Mouse (Mus musculus) left cerebral cortex, postnatal 10 days (tissue): ENCODE results near the gene Umod. TPM values are rescaled to one million over a fixed set of nuclear protein-coding genes. Genes with fewer than 3 reads are reported as not detected.

Experiments used
- DNase-seq, 2 experiments: peaks; one replicate each; pipeline ENCODE4 v3.0.0; 2021 to 2022; ENCODE audit warnings: low spot score in 2 of 2, mixed read lengths in 1 of 2; ENCODE audit errors: extremely low spot score in 1 of 2
- intact Hi-C: fragments of 180-260 bp; cut with DNase I; formaldehyde crosslinking; loops from one replicate; pipeline ENCODE4 v1.15.1; 2025
- total RNA-seq, 2 experiments: library from RNA; stranded (reverse); gene quantifications; 2 replicates each; pipeline ENCODE4 v1.2.3; 2021

Umod gene
- total RNA-seq: not detected

DNA sequence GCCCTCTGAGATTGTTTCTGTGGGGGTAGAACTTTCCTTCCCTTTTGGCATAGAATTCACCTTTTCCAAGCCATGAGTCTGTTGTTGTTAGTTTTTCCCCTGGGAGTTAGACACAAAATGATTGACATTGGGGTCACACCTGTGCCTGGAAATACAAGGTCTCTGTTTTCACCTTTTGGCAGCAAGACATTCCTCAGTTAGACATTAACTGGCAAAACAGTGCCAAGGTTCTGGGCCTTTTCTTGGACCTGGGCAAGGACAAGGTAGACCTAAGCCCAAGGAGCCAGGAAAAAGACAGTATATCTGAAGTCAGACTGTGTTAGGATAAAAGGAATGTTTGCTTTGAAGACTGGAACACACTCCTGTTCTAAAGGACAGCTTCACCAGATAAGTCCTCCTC is at the start of gene Umod:
Gene Umod, minus strand, starts transcription at position 27 of the 400 bp plus-strand sequence.
- intact Hi-C loops: no loop called here
- DNase-seq: no peak

DNA sequence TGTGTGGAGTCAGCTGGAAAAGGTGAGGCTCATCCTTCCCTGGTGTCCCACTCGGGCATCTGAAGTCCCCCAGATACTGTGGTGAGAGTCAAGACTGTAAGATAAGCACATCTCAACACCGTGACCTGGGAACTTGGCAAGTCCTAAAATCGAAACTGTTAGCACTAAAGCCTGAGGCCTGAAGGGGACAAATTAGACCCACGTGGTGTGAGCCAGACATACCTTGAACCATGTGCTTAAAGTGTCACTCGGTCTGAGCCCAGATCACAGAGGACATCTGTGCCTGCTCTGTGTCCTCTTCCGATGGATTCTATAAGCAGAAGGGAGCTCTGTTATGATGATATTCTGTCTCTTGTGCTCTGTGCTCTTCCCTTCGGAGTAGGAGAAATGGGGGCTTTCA is 49.5 kb upstream of the Umod start:
- intact Hi-C loops: no loop called here
- no peak for DNase-seq

DNA sequence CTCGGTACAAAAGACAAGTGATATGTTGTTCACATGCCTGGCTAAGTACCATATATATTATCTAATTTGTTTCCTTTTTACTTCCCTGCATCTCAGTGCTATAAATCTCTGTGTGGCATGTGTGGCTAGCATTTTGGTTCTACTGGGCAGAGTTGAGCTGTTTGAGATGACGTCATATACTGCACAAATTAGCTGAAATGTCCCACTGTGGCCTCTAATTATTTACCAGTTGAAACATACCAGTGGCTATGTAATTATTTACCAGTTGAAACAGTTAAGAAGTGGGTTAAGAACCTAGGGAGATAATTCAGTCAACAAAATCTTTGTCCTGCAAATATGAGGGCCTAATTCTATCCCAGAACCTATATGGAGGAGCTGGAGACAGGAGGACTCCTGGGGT is 48.5 kb upstream of the Umod start:
- intact Hi-C loops: no loop called here
- no peak for DNase-seq

DNA sequence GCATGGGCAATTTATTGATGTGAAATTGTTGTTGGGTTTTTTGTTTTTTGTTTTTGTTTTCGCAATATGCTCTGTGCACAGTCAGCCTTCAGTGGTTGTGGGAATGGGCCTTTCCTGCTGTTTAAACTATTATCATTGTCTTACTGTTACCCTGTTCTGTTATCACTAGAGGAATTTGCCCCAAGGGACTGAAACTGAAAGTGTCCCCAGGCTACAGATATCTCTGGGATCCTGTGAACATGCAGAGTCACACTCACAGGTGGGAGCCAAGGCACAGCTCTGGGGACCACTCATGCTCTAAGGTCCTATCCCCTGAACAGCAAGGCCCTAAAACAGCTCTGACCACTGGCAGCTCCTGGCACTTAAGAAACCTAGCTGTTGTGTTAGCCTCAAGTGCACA is 48.1 kb upstream of the Umod start:
- intact Hi-C loops: no loop called here

DNA sequence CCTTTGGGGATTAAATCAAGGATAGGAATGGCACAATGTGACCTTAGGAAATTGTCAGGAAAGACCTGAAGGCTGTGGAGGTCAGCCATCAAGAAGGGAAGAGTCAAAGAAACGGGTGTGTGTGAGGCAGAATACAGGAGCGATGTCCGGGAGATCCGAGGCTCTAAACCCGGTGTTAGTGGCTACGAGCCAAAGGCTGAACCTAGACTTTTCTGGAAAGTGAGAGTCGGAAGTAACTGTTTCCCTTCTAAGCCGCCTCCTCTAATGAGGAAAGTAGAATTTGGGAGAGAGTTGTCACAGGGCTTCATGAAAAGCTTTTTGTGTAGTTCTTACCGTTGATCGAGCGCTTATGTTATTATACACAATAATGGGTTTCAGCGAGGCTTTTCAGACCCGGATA is 47.4 kb upstream of the Umod start:
- DNase-seq: no peak
- intact Hi-C loops: no loop called here

More for the DNA sequence above, 48.1 kb upstream of the Umod start:
- DNase-seq: no peak

DNA sequence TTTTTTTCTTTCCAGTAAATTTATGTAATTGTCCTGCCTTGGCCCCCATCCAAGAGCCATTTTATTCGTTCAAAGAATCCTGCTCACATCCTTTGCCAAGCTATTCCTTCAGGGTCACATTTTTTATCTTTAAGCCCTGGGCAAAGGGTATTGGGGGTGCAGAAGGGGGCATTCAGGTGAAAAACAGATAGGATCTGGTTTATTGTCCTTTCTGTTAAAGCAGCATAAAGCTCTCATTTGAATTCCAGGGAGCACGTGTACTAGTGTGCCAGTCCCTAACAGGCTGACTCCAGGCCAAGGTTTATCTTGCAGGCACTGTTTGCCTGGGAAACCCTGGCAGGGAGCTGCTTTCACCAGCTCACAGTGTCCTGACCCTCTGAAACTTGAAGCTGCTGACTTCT is 46.8 kb upstream of the Umod start:
- intact Hi-C loops: no loop called here
- peak in 1 of 2 experiments; percentile 8 for DNase-seq

DNA sequence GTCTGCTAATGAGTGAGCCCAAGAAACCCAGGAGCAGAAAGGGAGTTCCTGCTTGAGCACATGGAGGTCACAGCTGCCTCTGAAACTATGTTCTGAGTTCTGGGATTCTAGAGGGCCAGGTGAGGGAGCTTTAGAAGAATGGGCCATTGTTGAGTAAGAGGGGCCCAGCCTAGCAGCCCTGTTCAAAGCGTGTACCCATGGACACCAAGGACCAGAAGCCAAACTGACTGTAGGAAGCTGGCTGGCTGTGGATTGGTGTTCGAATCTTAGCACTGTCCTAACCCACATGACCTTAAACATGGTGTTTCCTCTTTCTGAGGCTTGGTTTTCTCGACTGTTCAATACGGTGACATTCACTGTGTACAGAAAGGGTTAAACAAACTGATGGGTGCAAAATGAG is 44.3 kb upstream of the Umod start, which contains the start of gene Pdilt:
Gene Pdilt, minus strand, starts transcription at position 101 of the 400 bp plus-strand sequence.
- intact Hi-C loops: no loop called here
- DNase-seq: no peak

DNA sequence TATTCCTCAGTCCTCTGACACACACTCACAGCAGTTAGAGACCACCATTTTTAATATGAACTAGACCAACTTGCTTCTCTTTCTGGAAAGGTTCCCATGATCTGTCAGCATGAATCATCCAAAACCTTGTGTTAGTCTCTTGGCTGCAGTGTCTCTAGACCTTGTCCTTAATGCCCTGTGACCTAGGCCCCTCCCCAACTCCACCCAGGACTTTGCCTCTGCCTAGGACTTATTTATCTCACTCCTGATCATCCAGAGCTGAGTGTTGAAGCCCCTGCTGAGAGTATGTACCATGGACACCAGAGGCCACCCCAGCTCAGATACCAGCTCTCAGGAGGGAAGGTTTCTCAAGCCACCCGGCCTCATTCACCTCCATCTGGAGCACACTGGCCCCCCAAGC is 43.3 kb upstream of the Umod start:
- no peak for DNase-seq
- intact Hi-C loops: no loop called here

DNA sequence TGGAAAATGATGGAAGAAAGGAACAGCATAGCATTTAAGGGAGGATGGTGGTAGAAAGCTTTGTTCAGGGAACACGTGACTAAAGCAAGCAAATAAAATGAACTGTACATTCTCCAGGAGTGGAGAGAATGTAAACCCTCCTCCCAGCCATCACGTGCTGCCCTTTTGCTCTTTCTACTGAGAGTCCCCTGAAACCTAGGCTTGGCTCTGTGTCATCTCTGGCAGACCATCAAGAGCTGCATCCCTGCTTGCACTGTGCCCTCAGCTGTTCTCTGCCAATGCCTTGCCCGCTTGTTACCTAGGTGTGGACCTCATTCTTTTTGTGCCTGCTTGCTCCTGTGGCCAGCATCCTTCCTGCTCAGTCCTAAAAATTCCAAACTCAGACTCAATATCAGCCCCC is 42.7 kb upstream of the Umod start:
- intact Hi-C loops: no loop called here
- no peak for DNase-seq

DNA sequence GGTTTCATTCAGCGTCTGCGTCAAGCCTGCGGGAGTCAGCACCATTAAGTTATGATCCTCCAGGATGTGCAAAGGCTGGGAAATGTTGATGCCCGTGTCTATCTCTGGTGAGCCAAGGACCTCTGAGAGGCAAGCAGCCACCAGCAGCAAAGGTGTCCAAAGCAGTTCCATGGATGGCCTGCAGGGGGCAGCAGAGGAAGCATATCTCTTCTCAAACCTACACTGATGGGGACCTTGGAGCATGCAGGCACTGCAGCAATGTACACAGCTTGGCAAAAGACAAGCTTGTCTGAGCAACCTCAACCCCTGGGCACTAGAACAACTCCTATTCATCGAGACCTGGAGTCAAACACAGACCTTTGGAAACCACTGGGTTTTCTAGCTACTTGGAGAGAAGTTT is 40.6 kb upstream of the Umod start:
- DNase-seq: peak; percentile 43 to 53
- intact Hi-C loops: loop anchor here (10.0 kb wide), 1 partner anchor 505 kb away; no protein-coding TSS in a partner anchor

DNA sequence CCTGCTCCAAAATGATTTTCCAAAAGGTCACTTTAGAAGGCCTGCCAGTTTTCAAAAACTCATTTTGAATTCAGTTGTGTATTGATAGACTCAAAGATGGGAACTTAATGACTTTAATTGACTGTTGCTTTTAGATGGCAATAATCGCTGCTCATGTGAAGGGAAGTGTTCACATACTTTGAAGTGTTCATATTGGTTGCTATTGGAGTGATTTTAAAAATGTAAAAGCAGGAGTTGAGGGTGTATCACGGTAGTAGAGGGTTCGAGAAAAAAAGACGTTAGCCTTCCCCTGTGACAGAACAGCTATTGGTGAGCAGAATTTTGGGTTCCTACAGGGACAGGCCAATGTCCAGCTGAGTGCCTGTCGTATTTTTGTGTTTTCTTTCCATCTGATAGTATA is 40.1 kb upstream of the Umod start, which contains the start of gene Acsm5:
Gene Acsm5, plus strand, starts transcription at position 301 of the 400 bp plus-strand sequence.
- intact Hi-C loops: loop anchor here (10.0 kb wide), 1 partner anchor 504 kb away; no protein-coding TSS in a partner anchor
- DNase-seq: no peak

DNA sequence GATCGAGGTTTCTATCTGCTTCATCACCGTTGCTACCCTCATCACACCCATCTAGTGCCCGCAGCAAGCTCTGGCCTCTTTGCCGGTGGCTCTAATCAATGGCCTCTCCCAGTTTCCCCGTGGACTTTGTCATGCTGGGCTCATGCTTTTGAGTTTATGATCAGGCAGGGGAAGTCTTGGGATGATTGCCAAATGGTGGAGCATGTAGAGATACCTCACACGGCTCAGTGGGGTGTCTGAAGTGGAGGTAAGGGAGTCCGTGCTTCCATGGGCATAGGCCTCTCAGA is 37.1 kb upstream of the Umod start:
- intact Hi-C loops: loop anchor here (10.0 kb wide), 1 partner anchor 501 kb away; no protein-coding TSS in a partner anchor
- no peak for DNase-seq

DNA sequence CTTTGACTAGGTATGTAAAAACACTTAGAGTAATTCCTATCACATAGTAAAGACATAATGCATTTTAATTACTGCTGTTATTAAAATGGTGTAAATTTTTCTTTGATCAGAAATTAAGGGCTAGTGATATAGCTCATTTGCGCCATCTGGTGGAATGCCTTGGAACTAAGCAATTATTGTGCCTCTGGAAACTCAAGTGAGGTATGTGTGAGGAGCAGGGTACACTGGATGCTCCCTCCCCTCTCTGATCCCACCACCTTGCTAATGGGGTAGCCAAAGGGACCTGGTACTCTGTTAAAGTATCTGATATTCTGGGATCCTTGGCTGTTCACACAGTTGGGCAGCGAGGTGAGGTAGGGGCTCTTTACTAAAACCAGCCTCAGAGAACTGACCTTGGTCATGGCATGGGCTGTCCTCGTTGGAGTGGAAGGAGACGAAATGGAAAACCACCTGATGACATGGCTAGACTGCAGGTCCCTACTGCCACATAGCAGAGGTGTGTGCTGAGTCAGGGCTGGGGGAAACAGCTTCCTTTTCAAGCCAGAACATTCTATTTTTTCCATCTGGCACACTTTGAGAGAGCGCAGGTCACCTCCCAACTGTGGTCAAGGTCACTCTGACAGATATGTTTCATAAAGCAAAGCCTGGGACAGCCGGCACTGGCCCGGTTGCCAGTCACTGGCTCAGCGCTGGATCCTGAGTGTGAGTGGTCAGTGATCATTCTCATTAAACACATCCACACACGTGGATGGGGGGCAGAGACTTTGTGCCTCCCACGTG is 36.6 kb upstream of the Umod start:
- intact Hi-C loops: loop anchor here (10.0 kb wide), 1 partner anchor 501 kb away; no protein-coding TSS in a partner anchor
- DNase-seq: peak in 1 of 2 experiments; percentile 20

DNA sequence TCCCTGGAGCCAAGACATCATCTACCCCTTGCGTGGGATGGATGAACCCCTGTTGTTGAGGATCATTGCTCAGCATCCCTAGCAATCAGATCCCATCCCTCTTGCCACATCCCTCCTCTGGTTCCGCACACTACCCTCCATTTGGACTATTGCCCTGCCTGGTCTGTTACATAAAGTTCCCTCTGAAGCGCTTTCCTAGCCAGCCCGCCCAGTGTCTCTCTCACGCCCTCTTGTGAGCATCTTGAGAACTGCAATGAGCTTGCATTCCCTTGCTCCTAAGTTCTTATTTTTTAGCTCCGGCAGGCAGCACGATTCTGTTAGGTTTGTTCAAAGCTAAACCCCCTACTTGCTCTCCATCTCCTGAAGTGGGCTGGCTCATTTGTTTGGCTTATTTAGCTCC is 34.0 kb upstream of the Umod start:
- intact Hi-C loops: loop anchor here (10.0 kb wide), 1 partner anchor 498 kb away; no protein-coding TSS in a partner anchor
- peak; percentile 4 to 42 for DNase-seq

DNA sequence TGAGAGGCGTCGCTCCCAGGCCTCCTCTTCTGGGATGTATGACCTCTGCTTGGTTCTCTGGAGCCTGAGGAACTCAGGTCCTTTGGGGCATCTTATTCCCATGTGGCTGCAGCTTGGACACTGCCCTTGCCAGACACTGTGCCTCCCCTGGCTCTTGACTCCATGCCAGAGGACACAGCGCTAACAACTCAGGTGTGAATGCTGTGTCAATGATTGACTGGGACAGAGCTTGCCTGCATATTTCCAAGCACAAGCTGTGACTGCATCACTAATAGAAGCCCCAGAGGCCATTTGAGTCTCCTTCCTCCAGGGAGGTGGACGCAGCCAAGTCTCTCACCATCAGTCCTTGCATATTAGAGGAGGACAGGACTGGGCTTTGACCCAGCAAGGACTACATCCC is 32.1 kb upstream of the Umod start:
- intact Hi-C loops: loop anchor here (10.0 kb wide), 1 partner anchor 496 kb away; no protein-coding TSS in a partner anchor
- no peak for DNase-seq

DNA sequence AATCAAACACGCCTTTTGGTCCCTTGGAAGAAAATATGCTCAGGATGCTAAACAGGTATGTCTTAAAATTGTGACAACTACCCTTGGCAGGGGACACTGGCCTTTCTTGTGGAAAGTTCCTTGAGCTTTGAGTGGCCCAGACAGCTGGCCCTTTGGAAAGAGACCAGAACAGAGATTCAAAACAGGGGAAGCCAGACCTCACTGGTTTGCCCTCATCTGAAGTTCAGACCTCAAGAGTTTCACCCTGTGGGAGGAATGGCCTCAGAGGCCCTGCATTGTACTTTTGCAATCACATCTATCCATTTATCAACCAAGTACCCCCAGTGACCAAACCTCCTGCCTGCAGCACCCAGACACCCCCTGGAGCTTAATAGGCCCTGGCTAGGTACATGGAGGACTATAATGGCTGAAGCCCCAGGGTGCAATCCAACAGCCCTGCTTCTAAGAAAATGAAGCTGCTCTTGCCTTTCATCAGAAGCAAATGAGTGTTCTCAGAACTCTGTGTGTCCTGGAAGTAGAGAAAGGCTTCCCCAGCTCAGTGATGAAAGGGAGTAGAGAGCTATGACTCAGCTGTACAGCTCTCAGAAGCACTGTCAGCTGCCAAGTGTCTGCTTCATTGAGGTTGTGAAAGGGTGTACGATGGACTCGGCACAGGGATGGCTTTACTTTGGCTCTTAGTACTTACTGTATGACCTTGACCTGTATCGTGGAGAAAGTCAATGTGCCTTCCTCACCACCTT is 11.1 kb upstream of the Umod start:
- intact Hi-C loops: no loop called here
- no peak for DNase-seq

DNA sequence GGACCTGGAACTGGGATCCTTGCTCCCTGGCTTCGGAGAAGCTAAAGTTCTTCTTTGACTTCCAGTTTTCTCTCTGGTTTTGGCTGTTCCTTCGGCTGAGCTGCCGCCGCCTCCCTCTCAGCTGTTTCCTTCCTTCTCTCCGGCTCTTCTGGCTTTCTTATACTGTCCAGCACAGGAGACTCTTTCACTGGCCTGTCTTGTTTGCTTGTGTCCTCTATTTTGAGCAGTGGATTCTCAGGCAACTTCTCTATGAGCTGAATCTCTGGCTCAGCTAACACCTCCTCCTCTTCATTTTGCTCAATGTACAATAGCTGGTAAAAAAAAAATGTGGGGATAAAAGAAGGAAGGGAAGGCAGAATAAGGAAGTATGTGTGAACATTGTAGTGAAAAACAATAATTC is 7.6 kb upstream of the Umod start:
- DNase-seq: no peak
- intact Hi-C loops: no loop called here

DNA sequence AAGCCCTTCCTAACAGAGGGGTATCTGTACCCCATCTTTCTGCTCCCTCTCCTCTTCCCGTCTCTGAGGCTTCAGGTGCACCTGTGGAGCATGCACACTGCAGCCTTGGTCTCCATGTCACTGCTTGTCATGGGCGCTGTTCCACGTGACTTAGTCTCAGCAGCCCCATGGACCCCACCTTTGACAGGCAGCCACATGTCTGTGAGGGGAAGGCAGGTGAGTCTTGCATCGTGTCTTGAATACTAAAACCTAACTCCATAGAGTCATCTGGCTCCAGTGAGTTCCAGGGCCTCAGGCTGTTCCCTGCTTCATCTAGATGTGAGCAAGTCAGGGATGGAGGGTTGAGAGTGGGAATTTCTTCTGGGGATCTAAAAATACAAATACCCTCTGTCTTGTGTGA is 5.1 kb upstream of the Umod start:
- no peak for DNase-seq

DNA sequence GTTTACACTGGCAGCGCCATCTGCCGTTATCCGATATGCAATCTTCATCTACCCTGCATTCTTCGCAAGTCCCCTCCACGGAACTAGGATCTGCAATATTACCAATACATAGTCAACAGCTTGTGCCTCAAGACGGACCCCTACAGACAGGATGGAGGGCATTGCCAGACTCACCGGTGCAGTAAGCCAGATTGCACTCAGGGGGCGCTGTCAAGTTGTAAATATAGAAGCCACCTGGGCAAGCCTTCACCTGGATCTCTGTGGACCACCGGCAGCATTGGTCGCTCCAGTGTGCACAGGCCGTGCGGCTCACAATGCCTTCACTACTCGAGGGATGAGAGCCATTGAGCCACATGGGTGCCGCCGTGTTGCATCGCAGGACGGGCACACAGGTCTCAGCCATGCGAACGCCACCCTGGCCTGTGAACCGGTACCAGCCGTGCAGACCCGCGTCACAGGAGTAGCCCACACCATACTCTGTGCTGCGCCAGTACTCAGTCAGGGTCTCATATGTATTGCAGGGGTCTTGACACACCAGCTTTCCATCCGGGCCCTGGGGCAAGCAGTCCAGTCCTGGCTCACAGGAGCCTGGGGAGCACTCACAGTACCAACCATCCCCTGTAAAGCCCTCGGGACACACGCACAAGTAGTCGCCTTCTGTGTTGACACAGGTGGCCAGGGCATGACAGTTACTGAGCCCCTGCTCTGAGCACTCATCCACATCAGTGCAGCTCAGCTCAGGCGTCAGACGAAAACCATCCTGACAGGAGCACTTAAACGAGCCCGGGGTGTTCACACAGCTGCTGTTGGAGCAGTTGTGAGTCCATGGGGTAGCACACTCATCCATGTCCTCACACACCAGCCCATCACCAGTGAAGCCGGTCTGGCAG is 2.3 kb downstream of the Umod start:
- DNase-seq: no peak
- intact Hi-C loops: no loop called here

More for the DNA sequence above, 5.1 kb upstream of the Umod start:
- intact Hi-C loops: no loop called here
